Mouse (Mus musculus) lung, postnatal 0 days (tissue): ENCODE measurements around the gene Anapc15-ps. TPM values are rescaled to one million over a fixed set of nuclear protein-coding genes. Genes with fewer than 3 reads are reported as not detected.

Source experiments
- ATAC-seq: fragments of 200-750 bp; cut with Nextera tagmentation; 2 replicates; pipeline ENCODE4 v1.8.0; 2017; ENCODE audit warnings: moderate library complexity
- DNase-seq: peaks from one replicate; pipeline ENCODE4 v3.0.0-alpha.2; 2016; ENCODE audit warnings: low spot score
- H3K27ac ChIP-seq: fragments of 300-500 bp; sonication (generic); 2 replicates; pipeline ENCODE4 v1.5.1; 2014; ENCODE audit warnings: antibody characterized with exemption, mild to moderate bottlenecking, low read length, mixed read lengths
- H3K27me3 ChIP-seq: fragments of 300-500 bp; sonication (generic); replicated peaks from 2 replicates; pipeline ENCODE4 v1.6.1; 2014; ENCODE audit warnings: low read length, mixed read lengths; ENCODE audit not compliant: insufficient read depth
- H3K36me3 ChIP-seq: fragments of 300-500 bp; sonication (generic); 2 replicates; pipeline ENCODE4 v1.6.1; 2014; ENCODE audit warnings: low read length, mixed read lengths; ENCODE audit not compliant: insufficient read depth
- H3K4me1 ChIP-seq: fragments of 300-500 bp; sonication (generic); 2 replicates; pipeline ENCODE4 v1.6.1; 2014; ENCODE audit warnings: antibody characterized with exemption, low read depth, low read length, mixed read lengths; ENCODE audit not compliant: insufficient read depth
- H3K4me2 ChIP-seq: fragments of 300-500 bp; sonication (generic); replicated peaks from 2 replicates; pipeline ENCODE4 v1.6.1; 2014; ENCODE audit warnings: low read depth, mild to moderate bottlenecking, low read length, moderate library complexity, mixed read lengths
- H3K4me3 ChIP-seq: fragments of 300-500 bp; sonication (generic); 2 replicates; pipeline ENCODE4 v1.5.1; 2014; ENCODE audit warnings: low read depth, low read length
- H3K9ac ChIP-seq: fragments of 300-500 bp; sonication (generic); replicated peaks from 2 replicates; pipeline ENCODE4 v1.6.1; 2014; ENCODE audit warnings: low read depth, mild to moderate bottlenecking
- H3K9me3 ChIP-seq: fragments of 300-500 bp; sonication (generic); 2 replicates; pipeline ENCODE4 v1.6.1; 2016; ENCODE audit warnings: low read length, mixed read lengths
- CTCF ChIP-seq: IDR thresholded peaks from 2 replicates; pipeline ENCODE4 v1.5.1; 2016; ENCODE audit warnings: antibody characterized with exemption, mild to moderate bottlenecking
- EP300 ChIP-seq: IDR thresholded peaks from 2 replicates; pipeline ENCODE4 v1.6.1; 2016; ENCODE audit warnings: antibody characterized with exemption, mild to moderate bottlenecking, control low read depth
- WGBS: fragments of 180-500 bp; shearing (Covaris S2); extraction: QIAGEN DNeasy Blood & Tissue Kit; methylation state at CpG from one replicate; pipeline ENCODE4 v1.1.7; 2014; 5-methylcytosine and 5-hydroxymethylcytosine counted together
- polyA plus RNA-seq: library from polyadenylated mRNA; unstranded; fragments of >200 nt; fragmentation: Nextera tagmentation; extraction: Ambion mirVana; gene quantifications from 2 replicates; pipeline ENCODE4 v1.2.1, GENCODE M21; 2015

Anapc15-ps gene
- polyA plus RNA-seq, 1 experiment from 2014 or later: not detected

DNA sequence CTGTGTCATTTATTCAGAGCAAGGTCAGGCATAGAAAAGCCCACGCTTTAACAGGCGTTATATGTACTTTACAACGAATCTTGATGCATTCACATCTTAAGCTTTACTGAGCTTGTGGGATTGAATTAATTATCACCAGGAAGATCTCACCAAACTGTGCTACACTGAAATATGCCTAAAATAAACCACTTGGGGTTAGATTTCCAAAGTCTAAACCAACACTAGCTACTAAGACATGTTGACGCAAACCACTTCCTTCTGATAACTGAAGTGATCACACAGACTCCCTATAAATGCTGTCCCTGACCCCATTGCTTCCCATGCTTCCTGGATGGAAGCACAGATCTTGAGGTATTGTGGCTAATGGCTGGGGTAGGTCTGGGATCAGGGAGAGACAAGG is 8.2 kb upstream of the Anapc15-ps start:
- ATAC-seq (no peak), DNase-seq (no peak)
- no peak overlapping the region for H3K27ac ChIP-seq
- WGBS: 80% methylated on average over 4 of the region's 4 CpGs
- H3K4me2 ChIP-seq: 0 out of 2 replicates have a peak overlapping the region, but pooled peaks have one; percentile 25
- H3K27me3 ChIP-seq: no peaks in the 10 kb centered on the region
- no peak for TF ChIP-seq CTCF
- TF ChIP-seq EP300: no peak
- peaks cover 5% of the 10 kb centered on the region; the same call in 1 of the 2 replicates for H3K4me1 ChIP-seq
- no peaks in the 10 kb centered on the region for H3K36me3 ChIP-seq
- H3K9ac ChIP-seq: no peak overlapping the region
- no peaks in the 10 kb centered on the region for H3K9me3 ChIP-seq
- no peak overlapping the region for H3K4me3 ChIP-seq

DNA sequence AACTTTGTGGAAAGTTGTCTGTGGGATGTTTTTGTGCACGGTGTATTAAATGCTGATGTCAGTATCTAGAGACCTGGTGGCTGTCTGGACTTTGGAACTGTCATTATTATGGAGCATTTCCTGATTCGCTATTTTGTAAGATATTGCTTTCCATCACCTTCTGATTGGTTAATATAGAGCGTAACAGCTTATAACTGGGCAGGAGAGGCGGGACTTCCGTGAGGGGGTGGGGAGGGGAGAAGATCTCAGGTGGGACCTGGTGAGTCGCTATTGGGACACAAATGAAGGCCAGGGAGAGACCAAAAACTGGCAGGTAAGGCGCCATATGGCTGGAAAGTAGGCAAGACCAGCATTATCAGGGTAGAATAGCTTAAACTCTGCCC is 7.8 kb upstream of the Anapc15-ps start:
- Histone ChIP-seq H3K27me3 (no peaks in the 10 kb centered on the region), H3K36me3 (no peaks in the 10 kb centered on the region), H3K9ac (no peak overlapping the region), H3K4me2 (peak overlapping the region; percentile 25), H3K4me3 (no peak overlapping the region), H3K27ac (0 out of 2 replicates have a peak overlapping the region, but pooled peaks have one; percentile 54), H3K4me1 (peaks cover 5% of the 10 kb centered on the region; the same call in 1 of the 2 replicates), H3K9me3 (no peaks in the 10 kb centered on the region)
- TF ChIP-seq CTCF: no peak
- TF ChIP-seq EP300: no peak
- ATAC-seq (peak; percentile 41; the same call in 1 of the 2 replicates), DNase-seq (peak; percentile 32)
- 53% methylated on average over 7 of the region's 7 CpGs for WGBS

DNA sequence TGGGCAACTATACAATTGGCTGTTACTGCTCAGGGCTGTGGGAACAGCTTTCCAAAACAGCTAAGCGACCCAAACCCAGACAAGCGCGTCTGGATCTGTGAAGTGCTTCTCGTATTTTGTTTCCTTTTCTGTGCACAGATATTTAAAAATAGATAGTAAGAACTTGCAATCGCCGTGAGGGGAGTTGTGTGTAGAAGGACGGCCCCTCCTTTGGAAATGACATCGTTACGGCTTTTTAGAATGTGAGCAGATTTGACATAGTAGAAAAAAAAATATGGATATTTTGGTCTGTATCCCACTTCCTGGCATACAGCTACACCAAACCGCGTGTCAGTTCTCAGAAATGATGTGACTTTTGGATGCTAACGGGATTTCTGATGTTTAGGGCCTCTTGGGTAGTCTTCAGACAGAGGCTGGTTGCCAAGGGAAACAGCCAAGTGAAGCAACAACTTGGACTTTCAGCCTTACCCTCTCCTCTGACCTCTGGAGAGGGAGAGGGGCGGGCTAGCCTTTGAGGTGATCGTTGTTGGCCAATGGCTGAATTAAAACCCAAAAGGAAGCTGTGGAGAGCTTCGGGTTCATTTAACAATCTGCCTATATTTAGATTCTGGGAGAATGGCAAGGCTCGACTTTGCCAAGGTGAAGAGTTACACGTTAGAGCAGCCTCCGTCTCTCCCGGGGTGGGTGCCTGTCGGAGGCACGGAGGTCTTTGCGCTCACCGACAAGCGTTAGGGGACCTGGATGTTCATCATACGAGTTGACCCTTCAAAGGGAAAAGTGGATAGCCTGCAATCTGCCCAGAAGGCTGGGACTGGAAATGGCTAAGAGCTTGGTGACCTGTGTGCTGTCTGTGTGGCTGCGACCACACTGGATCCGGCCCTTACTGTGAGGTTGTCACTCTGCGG is 7.2 kb upstream of the Anapc15-ps start:
- Histone ChIP-seq H3K4me3 (no peak overlapping the region), H3K4me1 (peaks cover 5% of the 10 kb centered on the region; the same call in 1 of the 2 replicates), H3K9ac (no peak overlapping the region), H3K27me3 (no peaks in the 10 kb centered on the region), H3K9me3 (no peaks in the 10 kb centered on the region), H3K4me2 (peak overlapping the region; percentile 25), H3K27ac (peak overlapping the region; percentile 54; the same call in 1 of the 2 replicates), H3K36me3 (no peaks in the 10 kb centered on the region)
- ATAC-seq (peak; percentile 69), DNase-seq (peak; percentile 72)
- WGBS: 46% methylated on average over 28 of the region's 28 CpGs
- 0 out of 2 replicates have a peak, but pooled peaks have one; percentile 29 for TF ChIP-seq EP300
- no peak for TF ChIP-seq CTCF

DNA sequence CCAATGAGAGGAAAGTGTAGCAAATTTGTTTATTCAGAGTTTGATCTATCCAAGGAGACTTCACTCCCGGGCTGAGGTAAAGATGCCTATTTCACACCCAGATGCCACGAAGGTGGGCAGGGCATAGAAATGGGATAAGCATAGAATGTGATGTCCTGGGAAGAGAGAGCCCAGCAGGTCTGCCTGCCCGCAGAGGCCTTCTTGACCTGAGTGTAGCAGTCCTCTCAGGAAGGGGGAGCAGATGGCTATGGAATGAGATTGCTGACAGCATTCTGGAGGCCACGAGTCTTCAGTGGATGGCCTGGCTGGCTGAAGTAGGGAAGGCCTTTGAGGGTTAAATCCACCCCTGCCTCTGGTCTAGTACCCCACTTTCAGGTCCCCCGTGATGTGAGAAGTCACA is 5.9 kb upstream of the Anapc15-ps start:
- no peaks in the 10 kb centered on the region for H3K27me3 ChIP-seq
- H3K4me2 ChIP-seq: no peak overlapping the region
- WGBS: 90% methylated on average over 5 of the region's 5 CpGs
- no peaks in the 10 kb centered on the region for H3K9me3 ChIP-seq
- DNase-seq (no peak), ATAC-seq (no peak)
- H3K9ac ChIP-seq: no peak overlapping the region
- TF ChIP-seq EP300 (no peak), CTCF (no peak)
- no peak overlapping the region for H3K4me3 ChIP-seq
- peaks cover 5% of the 10 kb centered on the region; the same call in 1 of the 2 replicates for H3K4me1 ChIP-seq
- H3K36me3 ChIP-seq: no peaks in the 10 kb centered on the region
- H3K27ac ChIP-seq: no peak overlapping the region

DNA sequence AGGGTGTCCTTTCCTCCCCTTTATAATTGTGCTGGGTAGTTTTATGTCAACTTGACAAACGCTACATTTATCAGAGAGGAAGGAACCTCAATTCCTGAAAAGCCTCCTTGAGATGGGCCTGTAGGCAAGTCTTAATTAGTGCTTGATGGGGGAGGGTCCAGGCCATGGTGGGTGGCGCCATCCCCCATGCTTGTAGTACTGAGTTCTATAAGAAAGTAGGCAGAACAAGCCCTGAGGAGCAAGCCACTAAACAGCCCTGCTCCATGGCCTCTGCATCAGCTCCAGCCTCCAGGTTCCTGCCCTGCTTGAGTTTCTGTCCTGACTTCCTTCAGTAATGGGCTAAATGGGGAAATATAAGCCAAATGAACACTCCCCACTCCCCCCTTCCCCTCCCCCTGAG is 5.4 kb upstream of the Anapc15-ps start:
- Histone ChIP-seq H3K27ac (no peak overlapping the region), H3K4me2 (no peak overlapping the region), H3K36me3 (no peaks in the 10 kb centered on the region), H3K27me3 (no peaks in the 10 kb centered on the region), H3K9ac (no peak overlapping the region), H3K4me1 (peaks cover 5% of the 10 kb centered on the region; the same call in 1 of the 2 replicates), H3K4me3 (no peak overlapping the region), H3K9me3 (no peaks in the 10 kb centered on the region)
- WGBS: 60% methylated on average over 2 of the region's 2 CpGs
- DNase-seq: no peak
- no peak for ATAC-seq
- TF ChIP-seq EP300 (no peak), CTCF (no peak)

DNA sequence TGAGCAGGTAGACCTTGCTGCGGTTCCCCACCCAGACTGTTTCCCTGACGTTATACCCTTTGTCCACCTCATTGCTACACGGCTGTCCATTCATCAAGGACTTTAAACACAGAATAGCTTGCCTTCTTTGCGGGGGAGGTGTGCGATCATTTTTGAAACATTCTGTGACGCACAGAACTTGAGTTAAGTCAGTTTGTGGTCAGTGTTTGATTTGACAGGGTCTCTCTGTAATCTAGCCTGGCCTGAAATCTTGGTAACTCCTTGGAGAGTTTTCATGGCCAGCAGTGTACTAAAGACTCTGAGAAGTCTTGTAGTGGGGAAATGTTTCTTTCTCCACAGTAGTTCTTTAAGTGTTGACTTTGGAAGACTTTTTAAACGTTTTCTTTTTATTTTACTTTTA is 5.0 kb upstream of the Anapc15-ps start:
- WGBS: 44% methylated on average over 7 of the region's 7 CpGs
- peaks cover 5% of the 10 kb centered on the region; the same call in 1 of the 2 replicates for H3K4me1 ChIP-seq
- H3K27ac ChIP-seq: 0 out of 2 replicates have a peak overlapping the region, but pooled peaks have one; percentile 6

More for the DNA sequence above, 5.0 kb upstream of the Anapc15-ps start:
- ATAC-seq: no peak
- Histone ChIP-seq H3K4me3 (no peak overlapping the region), H3K36me3 (no peaks in the 10 kb centered on the region), H3K27me3 (no peaks in the 10 kb centered on the region), H3K4me2 (no peak overlapping the region), H3K9me3 (no peaks in the 10 kb centered on the region), H3K9ac (no peak overlapping the region)
- DNase-seq: no peak
- TF ChIP-seq EP300 (no peak), CTCF (no peak)
